Mouse (Mus musculus): ENCODE results near the gene Xlr5b. TPM values are rescaled to one million over a fixed set of nuclear protein-coding genes. Genes with fewer than 3 reads are reported as not detected.
"Not testable (repeated sequence)": the region's sequence is repeated elsewhere in the genome, so short reads cannot be mapped to it uniquely, and the experiment has no call there.

Xlr5b gene
- polyA plus RNA-seq (2015; fragmentation: Nextera tagmentation; extraction: Ambion mirVana): not detected in 2 replicates

GRCm38 (mm10) chrX:73148496-73148895 is at the start of gene Xlr5b:
Gene Xlr5b (plus strand): TSS chrX:73148796.
- H3K9ac ChIP-seq; H3K27ac ChIP-seq (replicated peaks); H3K4me2 ChIP-seq (replicated peaks); H3K36me3 ChIP-seq; H3K4me1 ChIP-seq; H3K9me3 ChIP-seq (replicated peaks); ATAC-seq (ENCODE audit: insufficient number of reproducible peaks, low FRiP score, low TSS enrichment, low read depth); H3K27me3 ChIP-seq; H3K4me3 ChIP-seq (replicated peaks): not testable (repeated sequence)
- no CpG with 5 or more reads among the region's 20 CpGs for WGBS

- not testable (repeated sequence) for H3K36me3 ChIP-seq; H3K9me3 ChIP-seq (replicated peaks); ATAC-seq (ENCODE audit: insufficient number of reproducible peaks, low FRiP score, low TSS enrichment, low read depth); H3K27ac ChIP-seq (replicated peaks); H3K4me3 ChIP-seq (replicated peaks); H3K9ac ChIP-seq; H3K4me2 ChIP-seq (replicated peaks); H3K27me3 ChIP-seq; H3K4me1 ChIP-seq
- no CpG with 5 or more reads among the region's 7 CpGs for WGBS
Observed at GRCm38 (mm10) chrX:73116747-73117146, 31.8 kb upstream of the Xlr5b start, which contains the start of gene Gm14685. Gene Gm14685 (plus strand): TSS chrX:73117047.

- H3K4me3 ChIP-seq (replicated peaks); H3K4me2 ChIP-seq (replicated peaks); H3K4me1 ChIP-seq; H3K27ac ChIP-seq (replicated peaks); H3K36me3 ChIP-seq; H3K27me3 ChIP-seq; H3K9ac ChIP-seq; H3K9me3 ChIP-seq (replicated peaks); ATAC-seq (ENCODE audit: insufficient number of reproducible peaks, low FRiP score, low TSS enrichment, low read depth): not testable (repeated sequence)
- WGBS: no CpG with 5 or more reads among the region's 12 CpGs
Observed at GRCm38 (mm10) chrX:73122859-73123829, 25.5 kb upstream of the Xlr5b start.

GRCm38 (mm10) chrX:73143218-73143618 is 5.4 kb upstream of the Xlr5b start:
- not testable (repeated sequence) for H3K27ac ChIP-seq (replicated peaks); H3K4me3 ChIP-seq (replicated peaks); H3K4me2 ChIP-seq (replicated peaks); H3K4me1 ChIP-seq; ATAC-seq (ENCODE audit: insufficient number of reproducible peaks, low FRiP score, low TSS enrichment, low read depth); H3K9ac ChIP-seq; H3K27me3 ChIP-seq; H3K9me3 ChIP-seq (replicated peaks); H3K36me3 ChIP-seq
- WGBS: no CpG with 5 or more reads among the region's 7 CpGs

GRCm38 (mm10) chrX:73149350-73149749 is 754 bp downstream of the Xlr5b start, which contains the start of gene DXBay18:
Gene DXBay18 (minus strand): TSS chrX:73149450.
- not testable (repeated sequence) for ATAC-seq (ENCODE audit: insufficient number of reproducible peaks, low FRiP score, low TSS enrichment, low read depth)

GRCm38 (mm10) chrX:73176889-73177288 is 28.3 kb downstream of the Xlr5b start, which contains the start of gene Spin2d:
Gene Spin2d (minus strand): TSS chrX:73176989.
- H3K9me3 ChIP-seq (replicated peaks); H3K4me1 ChIP-seq; H3K27me3 ChIP-seq; H3K36me3 ChIP-seq; H3K4me2 ChIP-seq (replicated peaks); H3K4me3 ChIP-seq (replicated peaks); H3K9ac ChIP-seq; ATAC-seq (ENCODE audit: insufficient number of reproducible peaks, low FRiP score, low TSS enrichment, low read depth); H3K27ac ChIP-seq (replicated peaks): not testable (repeated sequence)
- WGBS: 91% methylated on average over 6 of the region's 15 CpGs

More at GRCm38 (mm10) chrX:73149350-73149749, 754 bp downstream of the Xlr5b start, which contains the start of gene DXBay18:
- not testable (repeated sequence) for H3K36me3 ChIP-seq; H3K27ac ChIP-seq (replicated peaks); H3K4me3 ChIP-seq (replicated peaks); H3K27me3 ChIP-seq; H3K9me3 ChIP-seq (replicated peaks); H3K4me1 ChIP-seq; H3K9ac ChIP-seq; H3K4me2 ChIP-seq (replicated peaks)
- no CpG with 5 or more reads among the region's 7 CpGs for WGBS

- not testable (repeated sequence) for H3K9ac ChIP-seq; ATAC-seq (ENCODE audit: insufficient number of reproducible peaks, low FRiP score, low TSS enrichment, low read depth); H3K4me3 ChIP-seq (replicated peaks); H3K9me3 ChIP-seq (replicated peaks); H3K4me1 ChIP-seq; H3K36me3 ChIP-seq; H3K4me2 ChIP-seq (replicated peaks); H3K27ac ChIP-seq (replicated peaks); H3K27me3 ChIP-seq
- 78% methylated on average over 12 of the region's 12 CpGs for WGBS
Observed at GRCm38 (mm10) chrX:73191934-73192333, 43.3 kb downstream of the Xlr5b start, which contains the start of gene Xlr3b. Gene Xlr3b (plus strand): TSS chrX:73192207.

Other genes with a start within 250 kb of the Xlr5b start
- gene Cetn2, start 230.4 kb upstream of the Xlr5b start, polyA plus RNA-seq (2015; fragmentation: Nextera tagmentation; extraction: Ambion mirVana): 72.4 and 91.9 TPM in 2 replicates
- gene Nsdhl, start 230.2 kb upstream of the Xlr5b start, polyA plus RNA-seq (2015; fragmentation: Nextera tagmentation; extraction: Ambion mirVana): 20.5 and 21.5 TPM in 2 replicates
- gene Zfp185, start 161.5 kb upstream of the Xlr5b start, polyA plus RNA-seq (2015; fragmentation: Nextera tagmentation; extraction: Ambion mirVana): 31.3 and 36.0 TPM in 2 replicates
- 0.16 and 0.30 TPM in 2 replicates for gene Pnma5, start 111.7 kb upstream of the Xlr5b start, polyA plus RNA-seq (2015; fragmentation: Nextera tagmentation; extraction: Ambion mirVana)
- 0.12 and 0.16 TPM in 2 replicates for gene Pnma3, start 84.0 kb upstream of the Xlr5b start, polyA plus RNA-seq (2015; fragmentation: Nextera tagmentation; extraction: Ambion mirVana)
- gene Xlr4a, start 66.3 kb upstream of the Xlr5b start, polyA plus RNA-seq (2015; fragmentation: Nextera tagmentation; extraction: Ambion mirVana): 0.53 and 0.72 TPM in 2 replicates
- gene Xlr3a, start 51.7 kb upstream of the Xlr5b start, polyA plus RNA-seq (2015; fragmentation: Nextera tagmentation; extraction: Ambion mirVana): 2.0 and 2.1 TPM in 2 replicates
- gene Gm14685, start 31.7 kb upstream of the Xlr5b start, polyA plus RNA-seq (2015; fragmentation: Nextera tagmentation; extraction: Ambion mirVana): 0.08 and 0.15 TPM in 2 replicates
- 0.08 TPM in 1 of 2 replicates, not detected in the other for gene DXBay18, start 654 bp downstream of the Xlr5b start, polyA plus RNA-seq (2015; fragmentation: Nextera tagmentation; extraction: Ambion mirVana)
- gene Spin2d, start 28.2 kb downstream of the Xlr5b start, polyA plus RNA-seq (2015; fragmentation: Nextera tagmentation; extraction: Ambion mirVana): not detected in 2 replicates
- 7.8 and 11.0 TPM in 2 replicates for gene Xlr3b, start 43.4 kb downstream of the Xlr5b start, polyA plus RNA-seq (2015; fragmentation: Nextera tagmentation; extraction: Ambion mirVana)
- gene Xlr4b, start 65.5 kb downstream of the Xlr5b start, polyA plus RNA-seq (2015; fragmentation: Nextera tagmentation; extraction: Ambion mirVana): 0.70 and 1.0 TPM in 2 replicates
- 13.3 and 14.6 TPM in 2 replicates for gene F8a, start 79.5 kb downstream of the Xlr5b start, polyA plus RNA-seq (2015; fragmentation: Nextera tagmentation; extraction: Ambion mirVana)
- gene Xlr4c, start 94.3 kb downstream of the Xlr5b start, polyA plus RNA-seq (2015; fragmentation: Nextera tagmentation; extraction: Ambion mirVana): 0.58 and 0.75 TPM in 2 replicates
- not detected in 2 replicates for gene Xlr3c, start 116.6 kb downstream of the Xlr5b start, polyA plus RNA-seq (2015; fragmentation: Nextera tagmentation; extraction: Ambion mirVana)
- not detected in 2 replicates for gene Xlr5a, start 144.2 kb downstream of the Xlr5b start, polyA plus RNA-seq (2015; fragmentation: Nextera tagmentation; extraction: Ambion mirVana)
- gene Xlr5c, start 144.2 kb downstream of the Xlr5b start, polyA plus RNA-seq (2015; fragmentation: Nextera tagmentation; extraction: Ambion mirVana): not detected in 2 replicates
- not detected in 2 replicates for gene Gm45015, start 188.0 kb downstream of the Xlr5b start, polyA plus RNA-seq (2015; fragmentation: Nextera tagmentation; extraction: Ambion mirVana)
- gene Zfp275, start 193.8 kb downstream of the Xlr5b start, polyA plus RNA-seq (2015; fragmentation: Nextera tagmentation; extraction: Ambion mirVana): 17.2 and 17.7 TPM in 2 replicates
- 0.09 TPM in 1 of 2 replicates, not detected in the other for gene Gm18336, start 249.9 kb downstream of the Xlr5b start, polyA plus RNA-seq (2015; fragmentation: Nextera tagmentation; extraction: Ambion mirVana)